Mouse (Mus musculus) limb, embryonic 14.5 days (tissue): Measurements from ENCODE around the gene P2rx4. TPM values are rescaled to one million over a fixed set of nuclear protein-coding genes. Genes with fewer than 3 reads are reported as not detected.
A peak's percentile ranks its signal among the peaks of the same experiment; 100 is the strongest.

Experiments
- ATAC-seq: fragments of 200-750 bp; cut with Nextera tagmentation; 2 replicates; pipeline ENCODE4 v1.8.0; 2017; ENCODE audit warnings: low read depth, moderate number of reproducible peaks, moderate TSS enrichment; ENCODE audit not compliant: low FRiP score
- DNase-seq: peaks from one replicate; pipeline ENCODE4 v3.0.0-alpha.2; 2015; ENCODE audit warnings: low spot score
- H3K27ac ChIP-seq: fragments of 300-500 bp; sonication (generic); replicated peaks from 2 replicates; pipeline ENCODE4 v1.5.1; 2014; ENCODE audit warnings: low read depth, mild to moderate bottlenecking, low read length, moderate library complexity, mixed read lengths
- H3K27me3 ChIP-seq: fragments of 300-500 bp; sonication (generic); 2 replicates; pipeline ENCODE4 v1.6.1; 2014; ENCODE audit warnings: low read length, mixed read lengths; ENCODE audit not compliant: control insufficient read depth, insufficient read depth
- H3K36me3 ChIP-seq: fragments of 300-500 bp; sonication (generic); 2 replicates; pipeline ENCODE4 v1.6.1; 2014; ENCODE audit warnings: mild to moderate bottlenecking, low read length, moderate library complexity, mixed read lengths; ENCODE audit not compliant: control insufficient read depth, insufficient read depth
- H3K4me1 ChIP-seq: fragments of 300-500 bp; sonication (generic); 2 replicates; pipeline ENCODE4 v1.6.1; 2014; ENCODE audit warnings: antibody characterized with exemption, low read length, mixed read lengths; ENCODE audit not compliant: control insufficient read depth, insufficient read depth
- H3K4me2 ChIP-seq: fragments of 300-500 bp; sonication (generic); replicated peaks from 2 replicates; pipeline ENCODE4 v1.6.1; 2014; ENCODE audit warnings: low read depth, mild to moderate bottlenecking, low read length, moderate library complexity; ENCODE audit not compliant: severe bottlenecking
- H3K4me3 ChIP-seq: fragments of 300-500 bp; sonication (generic); replicated peaks from 2 replicates; pipeline ENCODE4 v1.5.1; 2014; ENCODE audit warnings: low read length
- H3K9ac ChIP-seq: fragments of 300-500 bp; sonication (generic); 2 replicates; pipeline ENCODE4 v1.6.1; 2014; ENCODE audit warnings: mild to moderate bottlenecking, low read depth, low read length, moderate library complexity; ENCODE audit not compliant: severe bottlenecking
- H3K9me3 ChIP-seq: fragments of 300-500 bp; sonication (generic); 2 replicates; pipeline ENCODE4 v1.6.1; 2016; ENCODE audit warnings: low read length; ENCODE audit not compliant: control insufficient read depth
- POLR2A ChIP-seq: fragments of 200-500 bp; IDR thresholded peaks from 2 replicates; pipeline ENCODE4 v1.8.0; 2012; ENCODE audit warnings: inconsistent platforms, mild to moderate bottlenecking, moderate library complexity, borderline replicate concordance; ENCODE audit not compliant: insufficient read depth, insufficient read length; ENCODE audit errors: extremely low read depth
- WGBS: fragments of 180-500 bp; shearing (Covaris S2); extraction: QIAGEN DNeasy Blood & Tissue Kit; methylation state at CpG from one replicate; pipeline ENCODE4 v1.1.7; 2014; 5-methylcytosine and 5-hydroxymethylcytosine counted together
- polyA plus RNA-seq, 2 experiments: library from polyadenylated mRNA; depleted of rRNA in 1 of 2; stranded (reverse) in 1 of 2; unstranded in 1 of 2; fragments of >200 nt; fragmentation: Nextera tagmentation in 1 of 2; extraction: Ambion mirVana in 1 of 2; gene quantifications; 2 replicates each; pipeline versions ENCODE4 v1.2.1 to v1.2.3; 2012 to 2014

The P2rx4 gene
- polyA plus RNA-seq, 2 experiments: 18.2 to 21.0 TPM

DNA sequence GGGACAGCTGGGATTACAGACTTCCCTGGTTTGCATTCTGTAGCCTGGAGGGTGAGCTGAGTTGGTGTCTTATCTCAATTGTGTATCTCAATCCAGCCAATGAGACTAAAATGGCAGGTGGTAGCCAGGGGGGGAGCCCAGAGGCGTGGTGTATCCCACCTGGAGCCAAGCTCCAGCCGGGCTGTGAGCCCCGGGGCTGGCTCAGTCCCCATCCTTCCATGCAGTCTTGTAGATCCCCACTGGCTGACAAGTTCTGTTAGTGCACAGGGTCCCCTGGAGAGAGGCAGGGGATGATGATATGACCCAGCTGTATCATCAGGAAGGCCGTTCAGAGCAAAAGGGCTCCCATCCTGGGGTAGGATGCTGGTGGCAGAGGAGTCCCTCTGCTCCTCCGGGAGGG is 19.3 kb downstream of the P2rx4 start:
- WGBS: 76% methylated on average over 5 of the region's 5 CpGs
- no peaks in the 10 kb centered on the region for H3K9me3 ChIP-seq
- H3K9ac ChIP-seq: no peak overlapping the region
- ATAC-seq: no peak
- no peaks in the 10 kb centered on the region for H3K27me3 ChIP-seq
- no peak overlapping the region for H3K4me2 ChIP-seq
- no peak for TF ChIP-seq POLR2A
- peaks cover 3% of the 10 kb centered on the region for H3K4me1 ChIP-seq
- peaks cover 3% of the 10 kb centered on the region; the same call in 1 of the 2 replicates for H3K36me3 ChIP-seq
- no peak overlapping the region for H3K4me3 ChIP-seq
- no peak for DNase-seq
- H3K27ac ChIP-seq: no peak overlapping the region

DNA sequence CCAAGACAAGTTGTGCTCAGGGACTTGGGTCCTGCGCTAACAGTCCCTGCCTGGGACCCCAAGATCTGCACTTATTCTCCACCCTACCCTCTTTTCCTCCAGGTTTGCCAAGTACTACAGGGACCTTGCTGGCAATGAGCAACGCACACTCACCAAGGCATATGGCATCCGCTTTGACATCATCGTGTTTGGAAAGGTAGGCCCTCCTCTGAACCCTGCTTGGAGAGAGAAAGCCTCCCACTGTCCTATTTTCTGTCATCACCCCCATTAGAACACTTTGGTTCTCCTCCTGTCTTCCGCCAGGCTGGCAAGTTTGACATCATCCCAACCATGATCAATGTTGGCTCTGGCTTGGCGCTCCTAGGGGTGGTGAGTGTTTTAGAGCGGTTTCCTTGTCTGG is 19.8 kb downstream of the P2rx4 start:
- H3K27me3 ChIP-seq: no peaks in the 10 kb centered on the region
- TF ChIP-seq POLR2A: no peak
- H3K4me3 ChIP-seq: no peak overlapping the region
- peaks cover 4% of the 10 kb centered on the region for H3K4me1 ChIP-seq
- ATAC-seq: no peak
- no peak overlapping the region for H3K9ac ChIP-seq
- 92% methylated on average over 7 of the region's 7 CpGs for WGBS
- H3K36me3 ChIP-seq: peaks cover 3% of the 10 kb centered on the region; the same call in 1 of the 2 replicates
- no peak overlapping the region for H3K27ac ChIP-seq
- no peak overlapping the region for H3K4me2 ChIP-seq
- H3K9me3 ChIP-seq: no peaks in the 10 kb centered on the region
- no peak for DNase-seq

DNA sequence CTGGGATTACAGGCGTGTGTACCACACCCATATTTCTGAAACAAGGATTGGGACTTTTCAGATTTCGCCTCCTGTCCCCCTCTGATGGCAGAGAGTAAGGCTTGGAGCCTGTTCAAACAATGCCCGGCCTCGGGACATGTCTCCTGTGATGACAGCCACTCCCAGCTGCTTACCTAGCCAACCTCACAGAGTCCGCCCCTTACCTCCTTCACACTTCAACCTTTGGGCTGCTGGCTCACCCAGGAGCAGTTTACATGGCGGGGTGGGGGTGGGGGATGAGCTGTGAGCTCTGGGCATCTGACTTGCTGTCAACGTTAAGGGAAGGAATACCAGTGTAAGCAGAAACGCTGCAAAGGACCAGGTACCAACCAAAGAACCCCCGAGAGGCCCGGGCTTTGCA is 23.4 kb downstream of the P2rx4 start:
- 74% methylated on average over 10 of the region's 10 CpGs for WGBS
- no peak overlapping the region for H3K27ac ChIP-seq
- H3K27me3 ChIP-seq: no peaks in the 10 kb centered on the region
- no peak for ATAC-seq
- no peaks in the 10 kb centered on the region for H3K9me3 ChIP-seq
- peaks cover 11% of the 10 kb centered on the region for H3K4me1 ChIP-seq
- no peak for TF ChIP-seq POLR2A
- H3K4me2 ChIP-seq: no peak overlapping the region
- 0 out of 2 replicates have a peak, but pooled peaks cover 3% of the 10 kb centered on the region for H3K36me3 ChIP-seq
- H3K9ac ChIP-seq: no peak overlapping the region
- no peak for DNase-seq
- H3K4me3 ChIP-seq: no peak overlapping the region

DNA sequence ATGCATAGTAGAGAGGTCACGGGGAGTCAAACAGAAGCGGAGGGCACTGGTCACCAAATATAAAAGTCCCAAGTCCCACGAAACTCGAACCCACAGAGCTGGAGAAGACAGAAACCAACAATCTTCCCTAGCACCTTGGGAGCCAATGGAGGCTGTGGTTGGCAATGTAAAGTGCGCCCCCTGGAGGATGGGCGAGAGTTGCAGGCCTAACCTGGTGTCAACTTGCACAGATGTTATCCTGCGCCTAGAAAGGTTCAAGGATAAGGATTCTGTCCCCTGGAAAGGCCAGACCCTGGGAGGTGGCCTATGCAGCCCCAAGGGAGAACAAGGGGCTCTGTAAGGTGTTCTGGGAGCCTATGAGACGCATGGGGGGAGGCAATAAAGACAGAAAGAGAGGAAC is 24.0 kb downstream of the P2rx4 start:
- 63% methylated on average over 8 of the region's 8 CpGs for WGBS
- 0 out of 2 replicates have a peak, but pooled peaks cover 3% of the 10 kb centered on the region for H3K36me3 ChIP-seq
- peak overlapping the region; percentile 40; the same call in 1 of the 2 replicates for H3K27ac ChIP-seq
- H3K4me1 ChIP-seq: peaks cover 11% of the 10 kb centered on the region
- no peak for ATAC-seq
- no peak for TF ChIP-seq POLR2A
- no peaks in the 10 kb centered on the region for H3K27me3 ChIP-seq
- H3K4me3 ChIP-seq: no peak overlapping the region
- peak; percentile 25 for DNase-seq
- peak overlapping the region; percentile 7; the same call in 1 of the 2 replicates for H3K9ac ChIP-seq
- no peak overlapping the region for H3K4me2 ChIP-seq
- H3K9me3 ChIP-seq: no peaks in the 10 kb centered on the region

DNA sequence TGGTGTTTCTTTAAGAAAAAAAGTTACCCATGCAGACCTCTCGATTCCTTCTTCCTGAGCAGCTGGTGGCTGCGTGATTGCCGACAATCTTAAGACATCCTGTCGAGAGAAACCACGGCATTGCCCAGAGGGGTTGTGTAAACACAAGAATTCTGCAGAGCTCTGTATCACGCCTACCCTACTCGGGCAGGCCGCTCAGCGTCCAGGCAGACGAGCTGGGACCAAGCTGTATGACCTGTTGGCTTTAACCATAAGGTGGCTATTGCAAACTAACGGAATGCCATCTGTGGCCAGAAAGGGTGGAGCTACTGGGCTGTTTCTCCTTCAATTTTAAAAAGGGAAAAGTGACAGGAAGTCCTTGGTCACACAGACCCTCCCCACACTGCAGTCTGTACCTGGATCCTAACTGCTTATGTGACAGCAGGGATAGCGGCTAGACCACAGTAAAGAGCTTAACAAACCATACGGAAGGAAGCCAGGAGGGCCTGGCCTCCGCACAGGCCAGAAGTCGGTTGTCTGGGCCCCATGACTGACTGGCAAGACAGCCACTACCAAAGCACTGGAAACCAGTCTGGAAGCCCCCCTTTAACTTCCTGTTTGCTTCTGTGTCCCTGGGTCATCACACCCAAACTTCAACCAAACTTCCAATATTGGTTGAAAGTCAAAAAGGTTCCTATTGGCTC is 24.8 kb downstream of the P2rx4 start:
- Histone ChIP-seq H3K9me3 (no peaks in the 10 kb centered on the region), H3K4me1 (peaks cover 11% of the 10 kb centered on the region), H3K27me3 (no peaks in the 10 kb centered on the region), H3K4me3 (no peak overlapping the region), H3K9ac (no peak overlapping the region), H3K27ac (peak overlapping the region; percentile 40), H3K4me2 (peak overlapping the region; percentile 25; the same call in 1 of the 2 replicates), H3K36me3 (peaks cover 4% of the 10 kb centered on the region; the same call in 1 of the 2 replicates)
- ATAC-seq: peak; percentile 60; the same call in 1 of the 2 replicates
- 23% methylated on average over 15 of the region's 15 CpGs for WGBS
- TF ChIP-seq POLR2A: no peak
- DNase-seq: peak; percentile 36

DNA sequence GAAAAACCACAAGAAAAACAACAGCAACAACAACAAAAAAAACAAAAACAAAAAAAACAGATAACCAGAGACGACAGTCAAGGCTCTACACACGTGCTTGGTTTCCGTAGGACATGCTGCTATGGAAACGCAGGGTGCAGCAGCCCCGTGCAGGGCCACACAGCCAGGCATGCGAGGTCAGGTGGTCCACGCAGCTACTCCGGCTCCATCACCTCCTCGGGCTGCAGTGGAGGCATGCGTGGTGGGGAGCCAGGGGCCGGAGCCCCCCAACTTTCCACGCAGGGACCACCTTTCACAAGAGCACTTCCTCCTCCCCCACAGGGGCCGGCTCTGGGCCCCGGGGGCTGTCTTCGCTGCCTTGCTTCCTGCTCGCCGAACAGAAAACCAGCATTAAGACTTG is 26.5 kb downstream of the P2rx4 start:
- H3K4me2 ChIP-seq: no peak overlapping the region
- WGBS: 56% methylated on average over 16 of the region's 17 CpGs

More for the DNA sequence above, 26.5 kb downstream of the P2rx4 start:
- ATAC-seq (no peak), DNase-seq (no peak)
- Histone ChIP-seq H3K27ac (no peak overlapping the region), H3K4me3 (no peak overlapping the region), H3K36me3 (peaks cover 9% of the 10 kb centered on the region; the same call in 1 of the 2 replicates), H3K27me3 (no peaks in the 10 kb centered on the region), H3K4me1 (peaks cover 11% of the 10 kb centered on the region), H3K9me3 (no peaks in the 10 kb centered on the region), H3K9ac (no peak overlapping the region; the same call in 1 of the 2 replicates)
- no peak for TF ChIP-seq POLR2A
